Comparison of ENCODE assay signal across 10 mouse cellular contexts in the genomic region with DNA sequence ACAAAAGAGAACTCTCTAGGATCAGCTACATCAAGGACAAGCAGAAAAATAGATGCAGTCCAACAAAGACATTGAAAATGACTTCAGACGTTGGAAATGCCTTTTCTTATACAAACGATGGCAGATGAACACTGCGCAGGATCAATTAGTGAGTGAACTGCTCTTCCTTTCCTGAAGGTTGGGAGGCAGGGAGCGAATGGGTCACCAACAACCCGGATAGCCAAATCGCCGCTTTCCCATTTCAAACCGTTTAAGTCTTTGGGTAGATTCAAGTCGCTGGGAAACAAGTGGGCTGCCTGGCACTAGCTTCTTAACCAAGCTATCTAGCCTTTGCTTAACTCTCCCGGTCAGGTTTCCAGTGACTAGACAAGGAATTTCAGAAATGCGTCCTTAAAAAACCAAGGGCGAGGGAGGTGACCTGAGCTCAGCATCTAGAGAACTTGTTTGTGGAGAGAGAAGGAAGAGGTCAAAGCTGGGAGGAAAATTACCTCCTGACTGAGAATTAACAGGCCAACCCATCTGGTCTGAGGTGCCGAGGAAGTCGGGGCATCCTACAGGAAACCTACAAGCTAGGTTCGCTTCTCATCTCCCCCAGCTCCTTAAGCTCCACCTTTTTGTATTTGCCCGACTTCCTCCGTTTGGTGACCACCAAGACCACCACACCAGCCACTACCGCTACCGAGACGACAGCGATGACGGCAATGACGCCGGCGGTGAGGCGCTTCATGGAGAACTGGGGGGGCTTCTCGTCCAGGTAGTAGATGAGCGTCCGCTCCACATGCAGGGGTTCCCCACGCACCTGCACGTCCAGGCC. TPM values are rescaled to one million over a fixed set of nuclear protein-coding genes. Genes with fewer than 3 reads are reported as not detected.
DNase-seq lines count a peak whose midpoint lies in the region; ATAC-seq lines count a peak whose summit lies in the region.
"Had no signal": no experiment of that assay in that cellular context is flagged by ENCODE, and none has a peak within 500 bp of the region (broad histone marks: within the 10 kb centered on the region; RNA-seq: fewer than 3 reads in every experiment).

No protein-coding gene starts in this region.

- peaks cover 70% of the 10 kb centered on the region for H3K27me3 ChIP-seq in heart, embryonic 13.5 days (replicated peaks)
- peaks cover 63% of the 10 kb centered on the region for H3K27me3 ChIP-seq in intestine, embryonic 14.5 days (replicated peaks; ENCODE audit: control insufficient read depth, insufficient read depth, low read length)
- H3K27me3 ChIP-seq in midbrain, embryonic 11.5 days (ENCODE audit: control insufficient read depth, insufficient read depth, low read length) = peaks cover 49% of the 10 kb centered on the region

- peak overlapping the region; percentile 83 for H3K4me2 ChIP-seq in heart, embryonic 13.5 days
- peak overlapping the region; percentile 61 for H3K4me2 ChIP-seq in intestine, embryonic 14.5 days (ENCODE audit: low read length)
- H3K4me2 ChIP-seq in midbrain, embryonic 11.5 days = peak overlapping the region; percentile 68

- H3K36me3 ChIP-seq in heart, embryonic 13.5 days = no peaks in the 10 kb centered on the region
- H3K36me3 ChIP-seq in intestine, embryonic 14.5 days (ENCODE audit: control insufficient read depth, insufficient read depth, low read length) = no peaks in the 10 kb centered on the region
- no peaks in the 10 kb centered on the region for H3K36me3 ChIP-seq in midbrain, embryonic 11.5 days (ENCODE audit: control insufficient read depth, insufficient read depth, low read length)

- no peak for ATAC-seq in heart, embryonic 13.5 days (ENCODE audit: extremely low read depth, insufficient number of reproducible peaks, low FRiP score, low TSS enrichment)
- ATAC-seq in intestine, embryonic 14.5 days (replicated peaks; ENCODE audit: low FRiP score, low TSS enrichment, low read depth) = no peak
- ATAC-seq in midbrain, embryonic 11.5 days (ENCODE audit: low FRiP score) = peak; percentile 23
- no peak for ATAC-seq in cerebellum, adult (ENCODE audit: insufficient number of reproducible peaks, low FRiP score, low TSS enrichment)

- DNase-seq in heart, postnatal 4 days = no peak
- DNase-seq in embryo, embryonic 10 days (ENCODE audit: low spot score) = peak; percentile 38
- no peak for DNase-seq in intestine, embryonic 14.5 days (ENCODE audit: low spot score)
- DNase-seq in midbrain, embryonic 11.5 days (ENCODE audit: low spot score, missing footprints) = peak; percentile 95
- no peak for DNase-seq in urinary bladder, postnatal 14 days (ENCODE audit: low spot score)
- no peak for DNase-seq in adrenal gland, adult (ENCODE audit: inconsistent age in 2 of 2, low spot score in 1 of 2)

- peak overlapping the region; percentile 53 for H3K4me3 ChIP-seq in heart, embryonic 13.5 days
- H3K4me3 ChIP-seq in intestine, embryonic 14.5 days (ENCODE audit: low read depth, low read length) = peak overlapping the region; percentile 37
- H3K4me3 ChIP-seq in midbrain, embryonic 11.5 days (ENCODE audit: low read depth, low read length) = peak overlapping the region; percentile 37

- H3K9me3 ChIP-seq in heart, embryonic 13.5 days = no peaks in the 10 kb centered on the region
- no peaks in the 10 kb centered on the region for H3K9me3 ChIP-seq in intestine, embryonic 14.5 days (ENCODE audit: control insufficient read depth, low read length)
- no peaks in the 10 kb centered on the region for H3K9me3 ChIP-seq in midbrain, embryonic 11.5 days (ENCODE audit: control insufficient read depth, low read length)

- 10% methylated on average over 31 of the region's 31 CpGs for WGBS in heart, embryonic 13.5 days
- WGBS in intestine, embryonic 14.5 days = 9% methylated on average over 31 of the region's 31 CpGs
- WGBS in midbrain, embryonic 11.5 days = 8% methylated on average over 31 of the region's 31 CpGs

- peak overlapping the region; percentile 52; the same call in 1 of the 2 replicates for H3K9ac ChIP-seq in heart, embryonic 13.5 days
- no peak overlapping the region for H3K9ac ChIP-seq in intestine, embryonic 14.5 days (ENCODE audit: low read length)
- H3K9ac ChIP-seq in midbrain, embryonic 11.5 days (ENCODE audit: low read length) = no peak overlapping the region

- peaks cover 24% of the 10 kb centered on the region for H3K4me1 ChIP-seq in heart, embryonic 13.5 days
- H3K4me1 ChIP-seq in intestine, embryonic 14.5 days (replicated peaks; ENCODE audit: control insufficient read depth, insufficient read depth, low read length) = no peaks in the 10 kb centered on the region
- peaks cover 9% of the 10 kb centered on the region for H3K4me1 ChIP-seq in midbrain, embryonic 11.5 days (ENCODE audit: control insufficient read depth, insufficient read depth, low read length)

- no peak overlapping the region for H3K27ac ChIP-seq in heart, embryonic 13.5 days (replicated peaks)
- no peak overlapping the region for H3K27ac ChIP-seq in intestine, embryonic 14.5 days (ENCODE audit: low read depth)
- H3K27ac ChIP-seq in midbrain, embryonic 11.5 days (ENCODE audit: low read depth, low read length) = no peak overlapping the region

RNA-seq across cellular contexts. Expression of a gene that starts 1.2 kb away (rescaled TPM):
- 0.38 and 0.53 TPM in 2 replicates for polyA plus RNA-seq in heart, embryonic 13.5 days (2015; fragmentation: Nextera tagmentation; extraction: Ambion mirVana)
- total RNA-seq in heart, postnatal 4 days (2021) = not detected
- 6.7 and 9.6 TPM in 2 replicates for polyA plus RNA-seq in intestine, embryonic 14.5 days (2014; fragmentation: Nextera tagmentation; extraction: Ambion mirVana)
- polyA plus RNA-seq in midbrain, embryonic 11.5 days (2014; fragmentation: Nextera tagmentation; extraction: Ambion mirVana) = 3.9 and 4.0 TPM in 2 replicates
- polyA plus RNA-seq: C2C12 had no signal

RNA-seq across cellular contexts. Expression of a gene that starts 42.7 kb away (rescaled TPM):
- not detected in 2 replicates for polyA plus RNA-seq in heart, embryonic 13.5 days (2015; fragmentation: Nextera tagmentation; extraction: Ambion mirVana)
- total RNA-seq in heart, postnatal 4 days (2021) = not detected
- polyA plus RNA-seq in intestine, embryonic 14.5 days (2014; fragmentation: Nextera tagmentation; extraction: Ambion mirVana) = 0.12 and 0.18 TPM in 2 replicates
- 0.06 TPM in 1 of 2 replicates, not detected in the other for polyA plus RNA-seq in midbrain, embryonic 11.5 days (2014; fragmentation: Nextera tagmentation; extraction: Ambion mirVana)
- polyA plus RNA-seq: C2C12; gonadal fat pad, adult 2 months had no signal

Comparison
In these comparisons a context has a peak if more than half of its experiments do, and no peak if none do; other contexts are left out.
1. DNase-seq: peak in embryo, embryonic 10 days (single experiment) and midbrain, embryonic 11.5 days (single experiment); none in heart, postnatal 4 days (single experiment), intestine, embryonic 14.5 days (single experiment), urinary bladder, postnatal 14 days (single experiment) and adrenal gland, adult (0 of 2).
2. Peak in every context shown above with its lines, with median percentiles within 50 percentile points of each other: H3K4me2 ChIP-seq and H3K4me3 ChIP-seq.